Mouse (Mus musculus) liver, postnatal 0 days (tissue): Measurements from ENCODE around the gene Arsg.

Experiments
- CTCF ChIP-seq: sonication (generic); IDR thresholded peaks from 2 replicates; pipeline ENCODE4 v1.5.1; 2016; ENCODE audit warnings: antibody characterized with exemption, low read depth
- EP300 ChIP-seq: IDR thresholded peaks from 2 replicates; pipeline ENCODE4 v1.6.1; 2016; ENCODE audit warnings: antibody characterized with exemption, low read depth, mild to moderate bottlenecking

- TF ChIP-seq CTCF = no peak
- TF ChIP-seq EP300 = peak; percentile 66
These were observed 15.0 kb downstream of the Arsg start for GRCm38 (mm10) chr11:109487991-109488684.
